Comparison of ENCODE assay signal across 19 mouse cellular contexts in the genomic region with DNA sequence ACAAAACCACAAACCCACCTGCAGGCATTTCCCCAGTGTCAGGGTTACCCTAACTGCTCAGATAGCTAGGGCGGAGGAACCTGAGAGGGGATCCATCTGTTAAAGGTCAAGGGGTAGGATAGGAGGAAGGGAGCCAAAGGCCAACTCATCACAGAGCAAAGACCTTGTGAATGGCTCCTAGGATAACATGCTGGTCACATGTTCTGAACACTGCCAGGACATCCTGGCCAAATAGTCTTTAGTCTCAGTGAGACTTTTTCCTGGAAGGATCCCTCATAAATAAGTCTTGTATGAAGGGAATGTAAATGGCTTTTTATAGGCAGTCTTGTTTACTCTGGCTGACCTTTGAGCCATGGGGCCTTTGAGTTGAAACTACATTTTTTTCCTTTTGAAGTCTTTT. TPM values are rescaled to one million over a fixed set of nuclear protein-coding genes. Genes with fewer than 3 reads are reported as not detected.
A peak's percentile ranks its signal among the peaks of the same experiment; 100 is the strongest.
DNase-seq lines count a peak whose midpoint lies in the region; ATAC-seq and TF ChIP-seq lines count a peak whose summit lies in the region.
"Had no signal": no experiment of that assay in that cellular context is flagged by ENCODE, and none has a peak within 500 bp of the region (broad histone marks: within the 10 kb centered on the region; RNA-seq: fewer than 3 reads in every experiment).

No protein-coding gene starts in this region.

- peaks cover 2% of the 10 kb centered on the region; the same call in 1 of the 2 replicates for H3K36me3 ChIP-seq in kidney, adult 2 months (ENCODE audit: control insufficient read depth, insufficient read depth, low read length)
- H3K36me3 ChIP-seq in kidney, embryonic 14.5 days (ENCODE audit: control insufficient read depth, insufficient read depth, low read length): peaks cover 32% of the 10 kb centered on the region
- peaks cover 11% of the 10 kb centered on the region for H3K36me3 ChIP-seq in kidney, postnatal 0 days (ENCODE audit: insufficient read depth, low read length)

- no peaks in the 10 kb centered on the region for H3K27me3 ChIP-seq in kidney, adult 2 months (replicated peaks; ENCODE audit: control insufficient read depth, insufficient read depth, low read length)
- no peaks in the 10 kb centered on the region for H3K27me3 ChIP-seq in kidney, embryonic 14.5 days (ENCODE audit: control insufficient read depth, insufficient read depth, low read length)
- H3K27me3 ChIP-seq in kidney, postnatal 0 days (ENCODE audit: insufficient read depth, low read length): no peaks in the 10 kb centered on the region
- H3K27me3 ChIP-seq: CH12.LX; forebrain, embryonic 13.5 days had no signal

- no peak overlapping the region for H3K4me2 ChIP-seq in kidney, embryonic 14.5 days (replicated peaks; ENCODE audit: low read depth, low read length)
- H3K4me2 ChIP-seq in kidney, postnatal 0 days (ENCODE audit: low read length): no peak overlapping the region
- H3K4me2 ChIP-seq: forebrain, embryonic 13.5 days; heart, embryonic 11.5 days; hindbrain, embryonic 14.5 days had no signal

- no peak for ATAC-seq in kidney, embryonic 14.5 days (ENCODE audit: low FRiP score, low TSS enrichment)
- ATAC-seq in kidney, postnatal 0 days (replicated peaks; ENCODE audit: low FRiP score, low read depth): no peak
- no peak for ATAC-seq in CD4-positive, CD25-positive, alpha-beta regulatory T cell, adult 4 months
- ATAC-seq: forebrain, embryonic 13.5 days; liver, postnatal 0 days had no signal

- peak; percentile 68 for DNase-seq in adrenal gland, adult 2 months
- no peak for DNase-seq in adrenal gland, adult 18-20 months (ENCODE audit: low spot score in 2 of 2)
- DNase-seq in kidney, adult 2 months: peak; percentile 47
- DNase-seq in kidney, postnatal 0 days (ENCODE audit: low spot score): peak; percentile 70
- no peak for DNase-seq in cerebellum, adult 9-11 months
- DNase-seq in lung, adult 2 months: no peak
- DNase-seq: cerebellum, postnatal 36 days; liver, postnatal 0 days; lung, postnatal 4 days; right cerebral cortex, adult 18-20 months; thymus, adult 18-20 months had no signal

- no peaks in the 10 kb centered on the region for H3K4me1 ChIP-seq in kidney, adult 2 months (ENCODE audit: control insufficient read depth, insufficient read depth, low read length)
- H3K4me1 ChIP-seq in kidney, embryonic 14.5 days (ENCODE audit: control insufficient read depth, insufficient read depth, low read length): no peaks in the 10 kb centered on the region
- H3K4me1 ChIP-seq in kidney, postnatal 0 days (replicated peaks; ENCODE audit: insufficient read depth, low read length): no peaks in the 10 kb centered on the region
- no peaks in the 10 kb centered on the region for H3K4me1 ChIP-seq in lung, adult 2 months (ENCODE audit: control insufficient read depth, insufficient read depth, low read length)
- H3K4me1 ChIP-seq: embryonic facial prominence, embryonic 10.5 days; forebrain, embryonic 13.5 days; midbrain, embryonic 10.5 days had no signal

- no peaks in the 10 kb centered on the region for H3K9me3 ChIP-seq in kidney, embryonic 14.5 days (ENCODE audit: control insufficient read depth, low read length)
- H3K9me3 ChIP-seq in kidney, postnatal 0 days (replicated peaks; ENCODE audit: low read length): no peaks in the 10 kb centered on the region
- H3K9me3 ChIP-seq: embryonic facial prominence, embryonic 10.5 days; forebrain, embryonic 13.5 days; midbrain, embryonic 10.5 days had no signal

- H3K27ac ChIP-seq in kidney, adult 2 months (ENCODE audit: insufficient read depth, low read depth, low read length): no peak overlapping the region
- no peak overlapping the region for H3K27ac ChIP-seq in kidney, embryonic 14.5 days (ENCODE audit: low read depth, low read length)
- 0 out of 2 replicates have a peak overlapping the region, but pooled peaks have one; percentile 25 for H3K27ac ChIP-seq in kidney, postnatal 0 days
- H3K27ac ChIP-seq: embryonic facial prominence, embryonic 10.5 days; forebrain, embryonic 13.5 days; hindbrain, embryonic 14.5 days; midbrain, embryonic 10.5 days had no signal

- no peak overlapping the region for H3K4me3 ChIP-seq in kidney, adult 2 months (ENCODE audit: insufficient read depth, low read depth, low read length)
- no peak overlapping the region for H3K4me3 ChIP-seq in kidney, embryonic 14.5 days (ENCODE audit: low read length)
- no peak overlapping the region for H3K4me3 ChIP-seq in kidney, postnatal 0 days (replicated peaks; ENCODE audit: low read depth, low read length)
- no peak overlapping the region for H3K4me3 ChIP-seq in lung, adult 2 months (replicated peaks; ENCODE audit: extremely low read depth, low read depth, low read length)
- H3K4me3 ChIP-seq: embryonic facial prominence, embryonic 10.5 days; forebrain, embryonic 13.5 days; midbrain, embryonic 10.5 days had no signal

- TF ChIP-seq CTCF in kidney, adult 2 months (conservative IDR thresholded peaks at IDR 0.05; ENCODE audit: insufficient read depth, insufficient read length, low read depth, low read length): no peak
- no peak for TF ChIP-seq CTCF in kidney, postnatal 0 days (IDR thresholded peaks at IDR 0.05; ENCODE audit: low read depth)
- TF ChIP-seq CTCF in lung, adult 2 months (IDR thresholded peaks at IDR 0.05; ENCODE audit: insufficient read depth, low read length): no peak

- H3K9ac ChIP-seq in kidney, embryonic 14.5 days (ENCODE audit: low read depth, low read length): no peak overlapping the region
- no peak overlapping the region for H3K9ac ChIP-seq in kidney, postnatal 0 days (ENCODE audit: low read depth, low read length)
- H3K9ac ChIP-seq: forebrain, embryonic 13.5 days; hindbrain, embryonic 14.5 days; liver, postnatal 0 days had no signal

- TF ChIP-seq POLR2A in kidney, adult 2 months (IDR thresholded peaks at IDR 0.05; ENCODE audit: low read depth, low read length): no peak
- TF ChIP-seq POLR2A in lung, adult 2 months (IDR thresholded peaks at IDR 0.05; ENCODE audit: borderline replicate concordance, extremely low read depth, low read depth, low read length): no peak

- 62% methylated on average over 1 of the region's 1 CpGs for WGBS in kidney, adult 2 months
- 45% methylated on average over 1 of the region's 1 CpGs for WGBS in kidney, embryonic 14.5 days
- 65% methylated on average over 1 of the region's 1 CpGs for WGBS in kidney, postnatal 0 days
- WGBS in lung, adult 2 months: 91% methylated on average over 1 of the region's 1 CpGs

RNA-seq across cellular contexts. Expression of a gene that starts 47.6 kb away (rescaled TPM):
- total RNA-seq in adrenal gland, adult 2 months (2021): 10 to 100 TPM in 1 of 2 experiments, 1 to 10 TPM in 1; 3.1 to 28.4 TPM
- 12.8 and 21.4 TPM in 2 replicates for polyA plus RNA-seq in adrenal gland, adult 2 months (2012; rRNA removed)
- total RNA-seq in adrenal gland, adult 18-20 months (2021): 10 to 100 TPM in 1 of 2 experiments, 1 to 10 TPM in 1; 3.7 to 13.2 TPM
- polyA plus RNA-seq in kidney, adult 2 months (2012; rRNA removed): 2.0 and 2.2 TPM in 2 replicates
- polyA plus RNA-seq in kidney, embryonic 14.5 days (2014; fragmentation: Nextera tagmentation; extraction: Ambion mirVana): 0.38 and 1.0 TPM in 2 replicates
- polyA plus RNA-seq in kidney, postnatal 0 days (2015; fragmentation: Nextera tagmentation; extraction: Ambion mirVana): 0.64 and 0.83 TPM in 2 replicates
- polyA plus RNA-seq in CD4-positive, CD25-positive, alpha-beta regulatory T cell, adult 4 months (2017; shearing (Covaris generic)): not detected
- 9.2 and 10.7 TPM in 2 replicates for polyA plus RNA-seq in lung, adult 2 months (2012; rRNA removed)

Comparison
In these comparisons a context has a peak if more than half of its experiments do, and no peak if none do; other contexts are left out.
1. DNase-seq: peak in adrenal gland, adult 2 months (single experiment), kidney, adult 2 months (single experiment) and kidney, postnatal 0 days (single experiment); none in adrenal gland, adult 18-20 months (0 of 2), cerebellum, adult 9-11 months (single experiment) and lung, adult 2 months (single experiment).